Mouse (Mus musculus): Measurements from ENCODE around the gene Acss1.

The Acss1 gene

DNA sequence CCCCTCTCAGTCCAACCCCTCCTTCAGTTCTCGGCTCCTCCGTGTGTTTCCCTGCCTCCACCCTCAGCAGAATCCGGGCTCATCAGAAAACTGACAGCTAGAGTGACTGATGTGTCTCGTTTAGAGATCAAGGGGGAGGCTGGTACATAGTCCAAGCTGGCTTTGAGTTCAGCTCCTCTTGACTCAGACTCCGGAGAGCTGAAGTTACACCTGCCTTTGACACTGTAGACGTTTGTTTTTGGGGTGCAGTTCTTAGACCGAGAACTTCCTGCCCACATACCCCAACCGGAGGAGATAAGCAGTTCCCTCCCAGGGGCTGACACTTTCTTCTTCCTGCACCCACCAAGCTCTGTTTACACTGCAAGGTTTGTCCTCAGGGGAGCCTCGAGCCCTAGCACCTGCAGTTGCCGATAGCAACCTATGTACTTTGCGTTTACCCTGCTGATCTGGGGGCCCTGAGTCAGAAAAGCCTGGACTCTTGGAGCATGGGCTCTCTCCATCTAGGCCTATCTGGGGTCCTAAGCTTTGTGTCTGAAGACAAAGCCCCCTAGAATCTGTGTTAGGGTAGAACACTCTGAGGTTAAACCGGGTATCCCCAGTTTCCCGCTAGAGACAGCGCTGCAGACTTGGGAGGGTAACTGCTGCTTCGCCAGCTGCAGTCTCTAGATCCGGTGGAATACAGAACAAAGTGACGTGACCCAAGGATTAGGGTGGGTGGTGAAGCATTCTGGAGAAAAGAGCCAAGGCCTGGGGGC, 1.1 kb downstream of the Acss1 start:
- peak in 1 of 2 experiments; percentile 24 for DNase-seq (ENCODE audit: low read depth in 1 of 2, low spot score in 2 of 2)

DNA sequence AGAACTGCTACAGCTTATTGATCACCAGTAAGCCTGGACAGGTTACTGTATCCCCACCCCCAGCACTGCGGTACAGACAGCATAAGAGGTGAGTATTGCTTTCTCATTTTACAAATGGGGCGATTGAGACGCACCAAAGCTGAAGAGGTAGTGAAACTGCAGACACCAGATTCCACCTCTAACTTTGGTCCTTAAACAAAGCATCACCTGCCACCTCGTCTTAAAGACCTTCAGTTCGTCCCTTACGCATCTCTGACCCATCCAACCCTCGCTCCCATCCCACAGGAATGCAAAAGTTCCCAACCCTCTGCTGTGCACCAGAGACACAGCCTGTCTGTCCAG, 1.6 kb downstream of the Acss1 start:
- no peak for DNase-seq (ENCODE audit: low read depth in 1 of 2, low spot score in 2 of 2)

DNA sequence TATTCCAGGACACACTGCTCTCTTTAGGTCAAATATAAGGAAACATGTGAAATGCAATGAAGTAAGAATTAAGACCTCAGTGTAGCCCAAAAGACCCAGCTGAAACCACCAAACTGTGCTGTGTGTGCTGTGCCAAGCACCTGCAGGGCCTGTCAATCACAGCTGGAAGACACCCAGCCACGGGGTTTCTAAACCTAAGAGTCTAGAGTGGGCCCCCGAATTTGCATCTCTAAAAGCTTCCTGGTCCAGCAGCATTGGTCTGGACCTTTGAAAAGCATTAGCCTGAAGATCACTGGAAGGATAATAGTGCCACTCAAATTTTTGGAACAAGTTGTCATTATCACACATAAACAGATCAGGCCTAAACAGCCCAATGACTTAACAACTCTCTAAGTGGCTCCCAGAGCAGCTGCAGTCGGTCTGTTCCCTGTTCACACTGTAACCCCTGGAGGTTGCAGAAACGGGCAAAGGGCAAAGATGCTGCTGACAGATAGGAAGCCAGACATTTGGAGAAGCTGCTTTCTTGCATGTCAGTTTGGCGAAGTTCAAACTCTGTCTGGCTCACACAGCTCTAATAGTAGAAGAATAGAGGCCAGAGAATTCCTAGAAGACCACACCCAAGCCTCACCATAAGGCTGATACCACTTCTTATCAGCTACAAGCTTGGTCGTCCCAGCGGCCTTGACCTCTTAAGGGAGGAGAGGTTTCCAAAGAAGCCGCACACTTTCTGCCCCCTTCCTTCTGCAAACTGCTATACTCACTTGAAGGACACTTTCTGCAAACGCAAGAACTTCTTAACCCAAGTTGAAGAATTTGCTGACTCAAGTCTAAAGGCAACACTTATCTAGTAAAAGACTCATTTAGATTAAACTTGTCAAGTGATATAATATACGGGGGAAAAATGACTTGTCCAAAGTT, 2.5 kb downstream of the Acss1 start:
- no peak for DNase-seq (ENCODE audit: low read depth in 1 of 2, low spot score in 2 of 2)

DNA sequence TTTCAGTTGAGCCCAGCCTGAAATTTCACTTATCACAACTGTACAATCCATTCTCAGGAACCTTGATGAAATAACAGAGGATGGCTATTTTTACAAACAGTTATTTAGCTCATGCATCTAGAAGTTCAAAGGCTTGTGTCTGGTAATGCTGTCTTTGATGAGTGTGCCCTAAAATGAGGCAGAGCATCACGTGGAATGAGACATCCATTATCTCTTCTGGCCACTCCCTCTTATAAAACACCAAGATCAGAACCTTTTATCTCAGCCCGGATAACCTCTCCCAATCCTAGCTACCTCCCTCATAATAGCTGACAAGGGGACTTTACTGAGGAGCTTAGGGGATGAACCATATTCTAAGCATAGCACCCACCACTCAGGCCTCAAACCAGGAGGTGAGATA, 3.3 kb downstream of the Acss1 start:
- DNase-seq (ENCODE audit: low read depth in 1 of 2, low spot score in 2 of 2): no peak

DNA sequence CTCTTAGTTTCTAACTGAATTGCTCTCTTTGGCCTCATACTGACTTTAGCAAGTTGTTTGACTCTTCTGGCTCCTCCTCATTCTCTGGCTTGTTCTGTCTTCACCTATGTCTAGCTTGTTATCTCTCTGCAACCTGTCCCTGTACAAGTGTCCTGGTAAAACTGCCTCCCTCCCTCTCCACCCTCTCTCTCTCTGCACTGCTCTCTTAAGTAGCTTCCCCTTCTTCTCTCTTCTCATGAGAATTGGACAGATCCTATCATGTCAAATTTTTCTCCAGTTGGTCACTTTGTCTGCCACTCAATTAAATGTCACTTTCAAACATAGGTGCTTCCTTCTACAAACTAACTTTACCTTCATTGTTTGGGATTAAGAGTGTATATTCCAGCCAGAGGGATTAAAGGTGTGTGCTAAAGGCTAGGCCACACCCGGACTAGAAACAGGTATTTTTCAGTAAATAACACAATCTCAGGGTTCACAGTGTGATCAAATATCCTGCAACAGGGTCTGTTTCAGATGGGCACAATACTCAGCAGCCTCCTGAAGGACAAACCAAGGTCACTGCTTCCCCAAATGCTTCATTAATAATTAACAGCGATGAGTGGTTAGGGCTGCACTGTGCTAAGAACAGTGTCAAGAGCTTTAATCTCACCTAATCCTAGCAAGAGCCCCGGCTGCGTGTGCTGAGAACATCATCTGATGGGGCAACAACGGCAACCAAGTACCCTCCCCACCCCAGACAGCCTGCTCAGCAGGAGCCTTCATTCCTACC, 4.0 kb downstream of the Acss1 start:
- DNase-seq (ENCODE audit: low read depth in 1 of 2, low spot score in 2 of 2): no peak

DNA sequence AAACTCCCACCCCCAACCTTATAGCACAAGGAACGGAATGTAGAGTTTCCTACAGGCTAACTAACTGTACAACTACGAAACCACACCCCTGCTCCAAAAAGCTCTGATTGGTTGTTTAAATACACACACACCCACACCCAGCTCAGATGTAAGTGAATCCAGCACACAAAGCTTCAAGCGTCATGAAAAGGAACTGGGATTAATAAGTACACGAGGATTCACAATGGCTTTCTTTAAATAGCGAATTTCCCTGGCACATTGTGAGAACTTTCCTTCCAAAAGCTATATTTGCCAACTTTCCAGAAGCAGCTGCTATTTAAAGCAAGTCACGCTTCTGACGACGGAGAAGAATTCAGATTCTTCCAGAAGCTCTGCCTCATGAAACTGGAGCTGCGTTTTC, 5.0 kb downstream of the Acss1 start:
- DNase-seq (ENCODE audit: low read depth in 1 of 2, low spot score in 2 of 2): no peak

DNA sequence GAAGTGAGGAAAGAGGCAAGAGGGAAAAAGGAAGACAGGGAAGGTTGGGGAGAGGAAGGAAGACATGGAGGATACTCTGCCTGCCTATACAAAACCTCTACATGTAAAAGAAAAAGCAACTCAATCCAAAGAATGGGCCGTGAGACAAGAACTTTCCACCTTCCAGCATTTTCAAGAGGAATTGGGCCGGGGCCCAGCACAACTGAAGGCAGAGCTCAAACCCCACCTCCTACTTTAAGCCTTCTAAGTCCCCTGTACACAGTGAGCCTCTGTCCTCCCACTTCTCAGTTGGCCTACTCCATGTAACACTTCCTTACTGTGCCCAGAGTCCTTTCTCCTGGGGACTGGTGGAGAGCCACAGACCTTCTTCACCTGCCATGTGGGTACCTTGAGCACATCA, 6.3 kb downstream of the Acss1 start:
- DNase-seq (ENCODE audit: low read depth in 1 of 2, low spot score in 2 of 2): no peak

DNA sequence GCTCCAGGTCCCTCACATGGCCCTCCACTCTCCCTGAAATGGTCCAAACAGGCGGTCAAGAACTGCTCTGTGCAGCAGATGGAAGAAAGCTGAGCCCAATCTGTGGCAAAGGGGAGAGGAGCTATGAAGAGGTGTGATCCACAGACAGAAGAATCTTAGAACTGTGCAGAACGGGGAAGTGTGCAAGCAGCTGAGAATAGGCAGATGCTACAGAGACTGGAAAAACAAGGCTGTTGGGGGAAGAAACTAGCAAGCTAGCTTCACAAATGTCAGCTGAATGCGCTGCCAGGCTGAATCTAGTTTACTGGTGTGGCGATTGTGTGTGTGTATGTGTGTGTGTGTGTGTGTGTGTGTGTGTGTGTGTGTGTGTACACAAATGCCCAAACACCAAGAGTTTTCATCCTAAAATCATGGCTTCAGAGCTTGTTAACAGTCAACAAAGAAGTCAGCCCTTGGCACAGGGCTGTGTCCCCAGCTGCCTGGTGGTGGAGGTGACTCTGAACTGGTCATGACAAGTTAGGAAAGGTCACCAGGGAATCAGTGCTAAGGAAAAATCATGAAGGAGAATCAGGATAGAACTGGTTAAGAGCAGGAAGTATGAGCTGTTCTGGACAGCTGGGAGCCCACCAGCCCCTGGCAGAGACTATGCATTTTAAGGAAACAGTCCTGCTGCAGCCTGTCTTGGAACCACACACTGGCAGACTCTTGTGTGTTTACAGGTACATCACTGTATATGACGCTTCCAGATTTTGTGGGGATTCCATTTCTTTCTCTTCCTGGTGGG, 7.4 kb downstream of the Acss1 start:
- no peak for DNase-seq (ENCODE audit: low read depth in 1 of 2, low spot score in 2 of 2)

DNA sequence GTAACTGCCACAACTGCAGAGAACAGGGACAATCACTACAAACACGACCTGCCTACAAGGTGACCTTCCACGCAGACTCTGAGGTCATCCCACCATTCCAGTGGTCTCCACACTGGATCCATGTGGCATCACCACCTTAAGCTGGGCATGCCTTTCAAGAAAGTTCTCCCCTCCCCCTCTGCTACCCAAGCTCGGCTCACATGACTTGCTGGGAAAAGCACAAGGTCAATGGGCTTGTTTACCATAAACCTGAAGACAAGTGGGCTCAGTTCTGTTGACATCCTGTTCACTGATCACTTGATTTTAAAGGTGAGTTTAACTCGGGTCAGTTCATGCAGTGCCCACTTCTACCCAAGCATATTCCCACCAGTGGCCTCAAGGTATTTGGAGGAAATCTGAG, 8.3 kb downstream of the Acss1 start:
- DNase-seq (ENCODE audit: low read depth in 1 of 2, low spot score in 2 of 2): no peak

DNA sequence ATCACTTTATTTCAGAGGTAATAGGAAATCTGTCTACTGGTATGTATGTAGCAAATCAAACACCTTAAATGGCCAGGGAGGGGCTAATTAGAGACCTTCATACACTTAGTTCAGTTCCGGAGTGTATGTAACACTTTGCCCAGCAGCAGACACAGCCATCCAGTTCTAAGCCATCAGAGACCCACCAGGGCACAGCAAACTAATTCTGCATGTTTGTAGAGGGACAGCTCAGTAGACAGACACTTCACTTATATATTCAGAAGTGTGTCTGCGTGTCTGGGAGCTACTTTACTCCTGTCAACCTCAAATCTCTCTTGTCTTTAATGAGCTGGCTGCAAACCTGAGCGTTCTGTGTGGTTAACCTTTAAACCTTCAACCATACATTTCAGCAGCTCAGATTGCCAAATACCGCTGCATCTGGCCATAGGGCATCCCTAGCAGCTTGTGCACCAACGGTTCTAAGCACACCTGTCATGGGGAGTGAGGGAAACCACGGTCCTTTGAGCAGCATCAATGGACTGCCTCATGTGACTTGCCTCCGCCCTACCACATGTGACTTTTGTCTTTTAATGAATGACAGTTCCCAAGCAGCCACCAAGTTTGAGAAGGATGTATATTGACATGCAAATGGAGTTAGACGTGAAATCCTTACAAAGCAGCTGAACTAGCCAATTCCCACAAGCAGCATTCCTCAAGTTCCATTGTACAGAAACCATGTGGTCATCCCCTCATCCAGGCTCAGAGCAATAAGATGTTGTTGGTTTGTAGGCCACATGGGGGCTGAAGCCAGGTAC, 11.1 kb downstream of the Acss1 start:
- DNase-seq (ENCODE audit: low read depth in 1 of 2, low spot score in 2 of 2): no peak

DNA sequence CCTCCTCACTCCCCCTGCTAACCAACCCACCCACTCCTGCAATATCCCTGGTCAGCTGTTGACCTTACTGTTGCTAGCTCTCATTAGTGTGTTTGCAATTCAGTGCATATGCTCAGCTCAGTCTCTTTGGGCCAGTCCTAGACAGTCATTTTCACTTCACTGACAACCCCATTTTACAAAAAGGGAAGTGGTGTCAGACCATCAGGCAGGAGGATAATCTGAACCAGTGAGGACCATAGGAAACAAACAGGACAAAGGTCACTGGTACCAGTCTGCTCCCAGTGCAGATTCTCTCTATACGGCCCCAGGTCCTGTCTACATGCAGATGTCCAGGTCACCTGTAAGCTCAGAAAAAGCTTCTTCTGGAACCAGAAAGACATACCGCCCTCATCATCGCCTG, 12.2 kb downstream of the Acss1 start:
- DNase-seq (ENCODE audit: low read depth in 1 of 2, low spot score in 2 of 2): no peak

DNA sequence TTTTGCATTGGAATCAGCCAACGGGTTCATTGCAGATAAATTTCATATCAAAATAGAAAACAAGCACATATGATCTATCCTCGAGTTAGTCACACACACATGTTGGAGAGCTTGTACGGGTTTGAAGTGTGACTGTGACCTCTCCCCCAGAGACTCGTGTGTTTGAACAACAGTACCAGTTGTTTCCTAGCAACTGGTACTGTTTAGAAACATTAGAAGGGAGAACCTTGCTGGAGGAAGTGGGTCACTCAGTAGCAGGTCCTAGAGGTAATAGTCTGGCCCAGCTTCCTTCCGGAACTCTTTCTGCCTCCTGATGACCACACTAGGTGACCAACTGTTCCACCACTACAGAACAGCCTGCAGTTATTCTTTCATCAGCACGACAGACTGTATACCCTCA, 13.0 kb downstream of the Acss1 start:
- no peak for DNase-seq (ENCODE audit: low read depth in 1 of 2, low spot score in 2 of 2)

DNA sequence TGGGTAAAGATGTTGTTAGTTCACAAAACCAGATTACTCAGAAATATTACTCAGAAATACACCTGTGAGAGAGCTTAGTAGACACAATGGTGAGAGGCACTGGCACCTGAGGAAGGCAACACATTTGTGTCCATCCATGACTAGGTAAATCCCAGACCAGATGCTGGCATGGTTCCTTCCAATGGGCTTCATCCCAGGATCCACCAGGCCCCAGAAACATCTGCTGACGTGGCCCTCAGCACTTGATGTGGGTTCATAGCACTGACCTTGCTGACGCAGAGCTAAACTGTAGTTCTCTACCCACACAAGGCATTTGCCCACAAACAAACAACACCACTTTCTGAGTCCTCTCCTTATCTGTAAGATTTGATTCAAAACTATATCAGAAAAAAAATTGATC, 13.5 kb downstream of the Acss1 start:
- DNase-seq (ENCODE audit: low read depth in 1 of 2, low spot score in 2 of 2): no peak

DNA sequence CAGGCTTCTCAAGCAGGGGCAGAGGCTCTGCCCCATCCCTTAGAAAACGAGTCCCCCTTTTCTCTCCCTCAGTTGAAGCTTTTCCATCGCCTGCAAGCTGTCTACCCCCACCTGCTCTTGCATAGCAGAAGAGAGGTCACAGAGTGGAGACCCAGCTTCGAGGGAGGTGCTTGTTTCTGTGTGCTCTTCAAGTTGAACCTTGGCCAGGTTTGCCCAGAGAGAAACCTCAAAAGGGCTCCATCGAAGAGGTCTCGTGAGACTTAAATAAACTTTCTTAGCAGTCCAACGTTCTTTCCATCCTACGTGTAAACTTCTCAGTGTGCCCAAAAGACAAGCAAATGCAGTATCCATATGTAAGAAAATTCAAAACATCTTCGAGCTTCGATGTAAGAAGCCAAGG, 16.9 kb downstream of the Acss1 start:
- DNase-seq (ENCODE audit: low read depth in 1 of 2, low spot score in 2 of 2): no peak

DNA sequence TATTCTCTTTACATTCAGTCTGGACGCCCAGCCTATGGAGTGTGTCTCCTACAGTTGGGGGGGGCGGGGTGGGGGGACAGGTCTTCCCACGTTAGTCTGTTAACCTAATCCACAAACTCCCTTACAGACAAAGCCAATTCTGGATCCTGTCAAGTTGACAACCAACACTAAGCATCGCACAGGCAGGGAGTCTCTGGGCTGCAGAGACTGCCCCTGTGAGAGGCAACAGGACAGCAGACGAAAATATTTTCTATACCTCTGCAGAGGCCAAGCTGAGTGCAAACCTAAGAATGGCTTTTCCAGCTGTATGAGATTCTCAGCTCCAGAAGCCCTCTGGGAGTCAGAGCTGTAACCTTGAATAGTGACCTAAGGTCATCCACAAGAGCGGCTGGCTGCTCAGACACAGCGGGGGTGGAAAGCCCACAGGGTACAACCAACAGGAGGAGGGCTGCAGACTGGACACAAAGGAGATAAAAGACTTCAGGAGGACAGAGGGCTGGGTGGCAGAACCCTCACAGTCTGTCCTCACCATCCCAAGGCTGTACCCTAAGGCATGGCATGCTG, 17.7 kb downstream of the Acss1 start:
- DNase-seq (ENCODE audit: low read depth in 1 of 2, low spot score in 2 of 2): no peak

DNA sequence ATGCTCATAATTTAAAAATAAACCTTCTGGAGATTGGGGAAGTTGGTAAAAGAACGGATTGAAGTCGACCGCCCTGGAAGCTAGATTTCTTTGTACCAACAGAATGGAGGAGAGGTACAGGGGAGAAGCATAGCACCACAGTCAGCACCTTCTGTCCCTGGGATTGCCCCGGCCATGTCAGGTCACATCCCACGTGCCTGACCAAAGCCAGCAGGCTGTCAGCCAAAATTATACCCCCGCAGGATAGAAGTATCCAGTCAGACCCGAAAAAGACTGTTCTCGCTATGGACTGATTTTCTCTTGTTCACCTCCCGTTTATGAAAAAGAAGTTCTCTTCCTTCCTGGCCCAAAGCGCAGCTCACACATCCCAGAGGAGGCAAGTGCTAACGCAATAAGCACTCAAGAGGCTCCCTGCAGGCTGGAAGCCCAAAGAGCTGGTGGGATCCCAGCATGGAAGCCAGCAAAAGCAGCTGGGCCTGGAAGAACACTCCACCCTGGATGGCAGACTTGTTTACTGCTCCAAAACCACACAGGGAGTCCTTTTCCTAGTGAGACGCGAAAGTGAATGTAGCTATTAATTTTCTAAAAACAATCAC, 19.9 kb downstream of the Acss1 start:
- no peak for DNase-seq (ENCODE audit: low read depth in 1 of 2, low spot score in 2 of 2)

DNA sequence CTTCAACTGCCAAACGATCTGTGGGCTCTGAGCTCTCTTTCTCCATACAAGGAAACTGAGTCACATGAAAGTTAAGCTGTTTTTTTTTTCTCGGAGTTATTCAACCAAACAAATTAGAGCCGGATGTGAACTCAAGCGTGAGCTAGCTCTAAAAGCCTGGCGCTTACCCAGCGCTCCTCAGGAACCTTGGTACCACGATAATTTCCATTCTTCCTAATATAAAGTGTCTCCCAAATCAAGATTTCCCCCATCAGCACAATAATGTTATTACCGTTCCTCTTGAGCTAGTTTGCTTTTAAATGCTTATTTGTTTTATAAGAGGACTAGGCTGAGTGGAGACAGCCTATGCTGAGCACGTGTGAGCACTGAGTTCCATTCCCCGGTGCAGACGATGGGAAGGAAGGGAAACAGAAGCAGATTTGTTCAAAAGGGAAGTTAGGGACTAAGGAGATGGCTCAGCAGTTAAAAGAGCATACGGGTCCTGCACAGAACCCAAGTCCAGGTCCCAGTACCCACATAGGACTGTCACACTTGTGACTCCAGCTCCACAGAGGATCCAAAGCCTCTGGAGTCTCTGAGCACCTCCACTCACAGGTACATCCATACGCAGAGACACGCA, 20.5 kb downstream of the Acss1 start:
- DNase-seq (ENCODE audit: low read depth in 1 of 2, low spot score in 2 of 2): no peak

DNA sequence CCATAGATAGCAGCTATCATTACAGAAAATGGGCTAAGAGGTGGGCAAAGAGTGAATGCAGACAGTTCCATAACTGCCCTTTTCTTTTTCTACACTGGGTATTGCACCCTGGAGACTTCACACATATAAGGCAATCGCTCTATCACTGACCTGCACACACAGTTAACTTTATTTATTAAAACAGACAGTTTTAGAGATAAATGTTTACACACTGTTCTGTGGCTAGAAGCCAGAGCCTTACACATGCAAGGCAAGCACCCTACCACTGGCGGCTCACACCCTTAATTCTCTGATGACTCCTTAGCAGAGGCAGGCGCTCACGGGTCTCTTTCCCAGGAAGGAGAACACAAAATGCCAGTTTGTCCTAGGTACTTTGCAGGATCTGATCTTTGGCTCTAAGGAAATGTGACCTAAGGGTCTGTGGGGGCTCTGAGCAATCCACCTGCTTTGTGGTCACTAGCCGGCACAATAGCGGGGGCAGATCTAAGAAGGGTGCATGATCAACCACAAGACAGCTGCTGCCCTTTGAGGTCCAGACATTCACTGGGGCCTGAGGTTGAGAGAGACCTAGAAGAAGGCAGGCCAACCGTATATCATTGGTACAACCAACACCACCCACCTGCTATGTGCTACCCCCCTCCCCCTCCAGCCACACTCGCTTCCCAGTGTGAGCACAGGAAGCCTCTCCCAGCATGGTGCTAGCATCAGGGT, 21.7 kb downstream of the Acss1 start:
- no peak for DNase-seq (ENCODE audit: low read depth in 1 of 2, low spot score in 2 of 2)
